Mouse (Mus musculus) E14TG2a.4 (cell line): Measurements from ENCODE around the gene Lmntd1.

Experiments
- CTCF ChIP-seq: conservative IDR thresholded peaks from 2 replicates; pipeline ENCODE4 v1.5.1; 2014; ENCODE audit warnings: low read length
- NANOG ChIP-seq: IDR thresholded peaks from 2 replicates; pipeline ENCODE4 v1.6.1; 2014; ENCODE audit warnings: borderline replicate concordance, low read length, mixed read lengths
- POU5F1 ChIP-seq: IDR thresholded peaks from 2 replicates; pipeline ENCODE4 v1.6.1; 2014; ENCODE audit warnings: low read length, borderline replicate concordance

DNA sequence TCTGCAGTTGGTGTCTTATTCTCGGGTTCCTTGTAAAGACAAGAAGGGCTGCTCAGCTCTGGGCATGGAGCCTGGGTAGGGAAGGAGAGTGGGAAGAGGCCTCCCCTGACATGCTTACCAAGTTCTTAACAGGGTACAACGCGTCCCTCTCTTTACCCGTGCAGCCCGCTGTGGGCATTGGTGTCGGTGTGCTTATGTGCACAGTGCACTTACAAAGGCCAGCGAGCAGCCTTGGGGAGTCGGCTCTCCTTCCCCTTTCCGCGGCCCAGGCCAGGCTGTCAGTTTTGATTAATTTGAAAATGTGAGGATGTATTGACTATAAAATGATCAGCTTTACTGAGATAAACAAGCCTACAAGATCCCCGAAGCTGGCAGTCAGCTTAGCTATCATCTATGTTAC is 46.8 kb upstream of the Lmntd1 start:
- TF ChIP-seq CTCF = no peak
- no peak for TF ChIP-seq NANOG
- no peak for TF ChIP-seq POU5F1
